Mouse (Mus musculus): ENCODE measurements around the gene Tgm6.
A peak's percentile ranks its signal among the peaks of the same experiment; 100 is the strongest.

Tgm6 gene

DNA sequence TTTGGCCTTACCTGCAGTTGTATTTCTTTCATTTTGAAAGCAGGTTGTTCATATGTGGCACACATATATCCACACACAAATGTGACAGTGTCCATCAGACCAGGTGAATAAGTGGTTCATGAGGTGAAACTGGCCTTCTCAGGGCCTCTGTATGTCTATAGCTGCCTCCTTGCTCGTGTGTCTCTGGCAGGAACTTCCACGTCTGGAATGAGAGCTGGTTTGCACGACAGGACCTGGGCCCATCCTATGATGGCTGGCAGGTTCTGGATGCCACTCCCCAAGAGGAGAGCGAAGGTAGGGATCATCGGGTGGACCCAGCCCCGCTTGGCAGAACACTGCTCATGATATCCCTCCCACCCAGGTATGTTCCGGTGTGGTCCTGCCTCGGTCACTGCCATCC lies 30.8 kb downstream of the Tgm6 start:
- Histone ChIP-seq H3K27me3 (ENCODE audit: insufficient read depth, low read length) (peaks cover 7% of the 10 kb centered on the region; the same call in 1 of the 2 replicates), H3K9me3 (ENCODE audit: low read length) (no peaks in the 10 kb centered on the region), H3K36me3 (ENCODE audit: insufficient read depth, low read length) (no peaks in the 10 kb centered on the region), H3K4me3 (replicated peaks; ENCODE audit: low read length) (no peak overlapping the region), H3K4me1 (replicated peaks; ENCODE audit: low read depth, low read length) (peaks cover 5% of the 10 kb centered on the region; the same call in 1 of the 2 replicates)
- no peak for TF ChIP-seq CTCF (conservative IDR thresholded peaks at IDR 0.05; ENCODE audit: low read length)

- TF ChIP-seq POU5F1 (IDR thresholded peaks at IDR 0.05; ENCODE audit: borderline replicate concordance, low read length) (no peak), CTCF (conservative IDR thresholded peaks at IDR 0.05; ENCODE audit: low read length) (no peak), NANOG (IDR thresholded peaks at IDR 0.05; ENCODE audit: borderline replicate concordance, low read length) (no peak)
- Histone ChIP-seq H3K9me3 (ENCODE audit: low read length) (no peaks in the 10 kb centered on the region), H3K27me3 (ENCODE audit: insufficient read depth, low read length) (peaks cover 7% of the 10 kb centered on the region; the same call in 1 of the 2 replicates), H3K4me3 (replicated peaks; ENCODE audit: low read length) (peak overlapping the region; percentile 71), H3K4me1 (replicated peaks; ENCODE audit: low read depth, low read length) (peaks cover 5% of the 10 kb centered on the region; the same call in 1 of the 2 replicates), H3K36me3 (ENCODE audit: insufficient read depth, low read length) (no peaks in the 10 kb centered on the region)
Measured at GRCm38 (mm10) chr2:130144703-130145324, 32.6 kb downstream of the Tgm6 start.

DNA sequence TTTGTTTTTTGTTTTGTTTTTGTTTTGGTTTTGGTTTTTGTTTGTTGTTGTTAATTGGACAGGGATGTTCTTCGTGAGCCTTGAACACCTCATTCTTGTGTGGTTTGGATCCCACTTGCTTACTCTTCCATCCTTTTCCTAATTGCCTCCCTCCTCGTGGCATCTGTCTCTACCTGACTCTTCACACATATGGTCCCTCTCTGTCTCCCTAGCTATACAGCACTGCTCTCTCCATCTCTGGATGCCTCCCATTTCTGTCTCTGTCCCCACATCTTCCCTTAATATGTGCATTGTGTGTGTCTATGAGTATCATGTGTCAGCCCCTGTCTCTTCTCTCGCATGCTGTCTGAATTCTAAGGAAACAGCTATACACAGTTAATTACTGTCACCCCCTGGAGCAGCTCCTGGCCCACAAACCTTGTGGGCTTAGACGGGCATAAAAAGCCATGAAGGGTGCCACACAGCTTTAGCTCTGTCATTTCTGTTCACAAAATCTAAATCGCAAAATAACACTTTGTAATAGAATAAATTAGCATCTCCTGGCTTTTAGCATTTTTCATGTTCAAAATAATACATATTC lies 34.0 kb downstream of the Tgm6 start:
- no peaks in the 10 kb centered on the region for H3K36me3 ChIP-seq (ENCODE audit: insufficient read depth, low read length)
- H3K4me1 ChIP-seq (replicated peaks; ENCODE audit: low read depth, low read length) = peaks cover 5% of the 10 kb centered on the region; the same call in 1 of the 2 replicates
- H3K27me3 ChIP-seq (ENCODE audit: insufficient read depth, low read length) = peaks cover 7% of the 10 kb centered on the region; the same call in 1 of the 2 replicates
- TF ChIP-seq CTCF (conservative IDR thresholded peaks at IDR 0.05; ENCODE audit: low read length) = no peak
- no peak overlapping the region for H3K4me3 ChIP-seq (replicated peaks; ENCODE audit: low read length)
- H3K9me3 ChIP-seq (ENCODE audit: low read length) = no peaks in the 10 kb centered on the region

DNA sequence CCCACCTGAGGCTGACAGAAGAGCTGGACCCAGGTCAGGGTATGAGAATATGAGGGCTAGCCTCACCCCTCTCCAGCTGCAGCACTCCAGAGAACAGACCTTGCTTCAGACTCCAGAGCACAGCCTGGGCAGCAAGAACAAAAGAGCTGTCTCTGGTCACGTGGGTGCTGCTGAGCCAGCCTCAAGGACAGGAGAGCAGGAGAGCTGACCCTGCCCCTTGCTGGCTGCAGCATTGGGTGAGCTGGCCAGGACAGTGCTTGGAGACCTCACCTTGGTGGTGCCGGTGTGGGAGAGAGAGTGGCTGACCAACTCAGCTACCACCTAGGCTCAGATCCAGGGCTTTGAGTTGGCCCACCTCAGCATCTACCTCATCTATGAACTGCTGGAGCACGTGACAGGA lies 43.0 kb downstream of the Tgm6 start:
- no peaks in the 10 kb centered on the region for H3K9me3 ChIP-seq (ENCODE audit: low read length)
- TF ChIP-seq POU5F1 (IDR thresholded peaks at IDR 0.05; ENCODE audit: borderline replicate concordance, low read length) (no peak), CTCF (conservative IDR thresholded peaks at IDR 0.05; ENCODE audit: low read length) (no peak), NANOG (IDR thresholded peaks at IDR 0.05; ENCODE audit: borderline replicate concordance, low read length) (no peak)
- H3K4me1 ChIP-seq (replicated peaks; ENCODE audit: low read depth, low read length) = no peaks in the 10 kb centered on the region
- no peak overlapping the region for H3K4me3 ChIP-seq (replicated peaks; ENCODE audit: low read length)
- H3K36me3 ChIP-seq (ENCODE audit: insufficient read depth, low read length) = no peaks in the 10 kb centered on the region
- H3K27me3 ChIP-seq (ENCODE audit: insufficient read depth, low read length) = peaks cover 8% of the 10 kb centered on the region

DNA sequence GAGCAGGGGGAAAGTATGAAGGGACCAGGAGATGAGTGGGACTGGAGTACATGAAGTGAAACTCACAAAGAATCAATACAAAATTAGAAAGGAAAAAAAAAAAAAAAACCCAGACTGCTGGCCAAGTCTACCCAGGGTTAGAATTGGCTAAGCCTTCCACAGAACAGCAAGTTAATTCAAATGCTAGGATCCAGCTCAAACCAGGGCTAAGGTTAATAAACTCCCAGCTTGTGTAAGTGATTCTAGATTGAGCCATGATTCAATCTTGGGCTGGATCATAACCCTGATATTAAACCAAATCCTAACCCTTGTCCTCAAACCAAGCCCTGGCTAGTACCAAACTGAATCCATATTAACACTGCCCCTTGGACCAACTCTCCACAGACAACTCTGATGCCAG lies 43.6 kb downstream of the Tgm6 start:
- TF ChIP-seq CTCF (conservative IDR thresholded peaks at IDR 0.05; ENCODE audit: low read length) (no peak), NANOG (IDR thresholded peaks at IDR 0.05; ENCODE audit: borderline replicate concordance, low read length) (no peak), POU5F1 (IDR thresholded peaks at IDR 0.05; ENCODE audit: borderline replicate concordance, low read length) (no peak)
- H3K36me3 ChIP-seq (ENCODE audit: insufficient read depth, low read length) = no peaks in the 10 kb centered on the region
- H3K9me3 ChIP-seq (ENCODE audit: low read length) = no peaks in the 10 kb centered on the region
- no peaks in the 10 kb centered on the region for H3K4me1 ChIP-seq (replicated peaks; ENCODE audit: low read depth, low read length)
- H3K4me3 ChIP-seq (replicated peaks; ENCODE audit: low read length) = no peak overlapping the region
- H3K27me3 ChIP-seq (ENCODE audit: insufficient read depth, low read length) = peaks cover 8% of the 10 kb centered on the region

GRCm38 (mm10) chr2:130157231-130158087 lies 45.2 kb downstream of the Tgm6 start:
- Histone ChIP-seq H3K27me3 (ENCODE audit: insufficient read depth, low read length) (peaks cover 8% of the 10 kb centered on the region), H3K4me1 (replicated peaks; ENCODE audit: low read depth, low read length) (no peaks in the 10 kb centered on the region), H3K9me3 (ENCODE audit: low read length) (no peaks in the 10 kb centered on the region), H3K36me3 (ENCODE audit: insufficient read depth, low read length) (no peaks in the 10 kb centered on the region), H3K4me3 (replicated peaks; ENCODE audit: low read length) (no peak overlapping the region)
- TF ChIP-seq CTCF (conservative IDR thresholded peaks at IDR 0.05; ENCODE audit: low read length) = no peak
- no peak for TF ChIP-seq NANOG (IDR thresholded peaks at IDR 0.05; ENCODE audit: borderline replicate concordance, low read length)
- no peak for TF ChIP-seq POU5F1 (IDR thresholded peaks at IDR 0.05; ENCODE audit: borderline replicate concordance, low read length)

- H3K36me3 ChIP-seq (ENCODE audit: insufficient read depth, low read length) = no peaks in the 10 kb centered on the region
- no peak overlapping the region for H3K4me3 ChIP-seq (replicated peaks; ENCODE audit: low read length)
- H3K27me3 ChIP-seq (ENCODE audit: insufficient read depth, low read length) = peaks cover 8% of the 10 kb centered on the region
- no peaks in the 10 kb centered on the region for H3K9me3 ChIP-seq (ENCODE audit: low read length)
- TF ChIP-seq POU5F1 (IDR thresholded peaks at IDR 0.05; ENCODE audit: borderline replicate concordance, low read length) (no peak), CTCF (conservative IDR thresholded peaks at IDR 0.05; ENCODE audit: low read length) (no peak), NANOG (IDR thresholded peaks at IDR 0.05; ENCODE audit: borderline replicate concordance, low read length) (no peak)
- H3K4me1 ChIP-seq (replicated peaks; ENCODE audit: low read depth, low read length) = no peaks in the 10 kb centered on the region
Measured at GRCm38 (mm10) chr2:130158088-130158437, 45.8 kb downstream of the Tgm6 start.

GRCm38 (mm10) chr2:130162701-130163100 lies 50.5 kb downstream of the Tgm6 start:
- peaks cover 8% of the 10 kb centered on the region for H3K27me3 ChIP-seq (ENCODE audit: insufficient read depth, low read length)
- no peak overlapping the region for H3K4me3 ChIP-seq (replicated peaks; ENCODE audit: low read length)
- TF ChIP-seq CTCF (conservative IDR thresholded peaks at IDR 0.05; ENCODE audit: low read length) (no peak), NANOG (IDR thresholded peaks at IDR 0.05; ENCODE audit: borderline replicate concordance, low read length) (no peak), POU5F1 (IDR thresholded peaks at IDR 0.05; ENCODE audit: borderline replicate concordance, low read length) (no peak)
- H3K9me3 ChIP-seq (ENCODE audit: low read length) = no peaks in the 10 kb centered on the region
- peaks cover 11% of the 10 kb centered on the region for H3K36me3 ChIP-seq (ENCODE audit: insufficient read depth, low read length)
- peaks cover 14% of the 10 kb centered on the region for H3K4me1 ChIP-seq (replicated peaks; ENCODE audit: low read depth, low read length)

All from E14TG2a.4 (cell line).